Mouse (Mus musculus) C2C12 (cell line): ENCODE data around the gene Paqr6.

Experiments used
- CEBPB ChIP-seq: IDR thresholded peaks from one replicate; pipeline ENCODE4 v1.6.1; 2011; ENCODE audit warnings: low read depth, mild to moderate bottlenecking, control low read depth, moderate library complexity
- CTCF ChIP-seq: IDR thresholded peaks from one replicate; pipeline ENCODE4 v1.5.1; 2011; ENCODE audit not compliant: control insufficient read depth, insufficient read depth, insufficient read length
- MAX ChIP-seq: IDR thresholded peaks from one replicate; pipeline ENCODE4 v1.6.1; 2011; ENCODE audit warnings: mild to moderate bottlenecking, control low read depth
- MYOD1 ChIP-seq: IDR thresholded peaks from one replicate; pipeline ENCODE4 v1.6.1; 2011; ENCODE audit warnings: low read depth; ENCODE audit not compliant: control insufficient read depth, insufficient read length
- MYOG ChIP-seq: IDR thresholded peaks from one replicate; pipeline ENCODE4 v1.6.1; 2011; ENCODE audit not compliant: control insufficient read depth, insufficient read length; ENCODE audit errors: extremely low read depth
- USF1 ChIP-seq: IDR thresholded peaks from one replicate; pipeline ENCODE4 v1.6.1; 2011; ENCODE audit warnings: low read depth, mild to moderate bottlenecking, control low read depth, moderate library complexity

DNA sequence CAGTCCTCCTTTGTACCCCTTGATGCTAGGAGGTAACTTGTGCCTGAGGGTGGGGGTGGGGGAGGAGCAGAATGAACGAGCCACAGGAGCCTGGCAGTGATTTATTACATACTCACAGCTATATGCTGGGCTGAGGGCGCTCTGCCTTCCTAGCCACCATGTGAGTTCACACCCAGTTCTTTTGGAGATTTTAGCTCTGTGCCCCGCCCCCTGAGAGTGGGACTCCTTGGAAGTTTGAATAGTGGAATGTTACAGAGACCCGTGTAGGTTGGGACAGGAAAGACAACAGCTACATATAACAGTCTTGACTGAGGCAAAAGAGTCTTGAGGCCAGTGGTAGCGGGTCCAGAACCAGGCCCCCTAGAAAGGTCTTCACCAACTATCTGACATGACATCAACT is 35.4 kb upstream of the Paqr6 start:
- TF ChIP-seq USF1: no peak
- no peak for TF ChIP-seq CTCF
- no peak for TF ChIP-seq CEBPB
- no peak for TF ChIP-seq MYOD1
- TF ChIP-seq MAX: no peak
- no peak for TF ChIP-seq MYOG
